Mouse (Mus musculus): ENCODE data around the gene Sipa1. TPM values are rescaled to one million over a fixed set of nuclear protein-coding genes. Genes with fewer than 3 reads are reported as not detected.
A peak's percentile ranks its signal among the peaks of the same experiment; 100 is the strongest.

Sipa1 gene
- 116 and 134 TPM in 2 replicates for polyA plus RNA-seq (2012; ENCODE audit: insufficient read depth, low replicate concordance)

DNA sequence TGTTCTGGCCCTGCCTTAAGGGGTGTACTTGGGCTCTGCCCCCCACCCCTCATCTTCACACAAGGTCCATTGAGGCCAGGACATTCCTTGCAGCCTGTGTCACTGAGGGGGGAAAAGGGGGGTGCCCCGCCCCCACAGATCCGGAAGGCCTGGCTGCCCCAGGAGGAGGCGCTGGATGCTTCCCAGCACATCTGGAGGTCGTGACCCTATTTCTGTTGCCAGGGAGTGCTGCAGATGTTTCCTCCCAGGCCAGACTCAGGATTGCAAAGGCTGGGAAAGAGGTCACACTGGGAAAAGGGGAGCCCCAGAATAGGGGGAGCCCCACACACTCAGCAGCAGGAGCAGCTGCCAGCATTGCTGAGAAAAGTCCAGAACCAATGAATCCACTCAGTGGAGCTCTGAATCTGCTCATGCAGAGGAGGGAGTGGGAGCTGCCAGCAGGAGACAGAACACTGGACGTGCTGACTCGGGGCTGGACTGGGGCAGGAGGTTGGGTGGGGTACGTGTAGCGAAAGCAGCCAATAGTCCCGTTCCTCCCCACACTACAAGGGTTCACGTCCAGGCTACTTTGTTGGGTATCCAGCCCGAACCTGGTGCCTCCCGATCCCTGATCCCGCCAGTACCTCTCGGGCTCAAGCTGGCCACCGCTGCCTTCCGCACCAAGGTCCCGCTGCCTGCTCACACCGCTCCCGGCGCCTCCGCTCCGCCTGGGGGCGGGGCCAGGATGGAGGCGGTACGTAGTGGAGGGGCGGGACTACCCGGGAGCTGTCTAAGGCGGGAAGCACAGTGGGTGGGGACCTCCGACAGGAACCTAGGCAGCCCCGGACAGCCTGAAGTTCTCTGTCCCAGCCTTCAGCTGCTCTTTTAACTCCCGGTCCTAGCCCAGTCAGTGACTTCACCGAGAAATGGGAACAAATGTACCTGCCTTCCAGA, at the start of gene Sipa1:
Sipa1 (minus strand) TSS at position 727 of the 933 bp plus-strand sequence.
- H3K27me3 ChIP-seq (replicated peaks) = no peaks in the 10 kb centered on the region
- TF ChIP-seq GATA1 (IDR thresholded peaks at IDR 0.05; ENCODE audit: borderline replicate concordance, low read length) = no peak
- no peak for TF ChIP-seq FLI1 (IDR thresholded peaks at IDR 0.05; ENCODE audit: low read length)
- peaks cover 82% of the 10 kb centered on the region for H3K4me1 ChIP-seq
- peaks cover 77% of the 10 kb centered on the region for H3K36me3 ChIP-seq (replicated peaks; ENCODE audit: low read length)
- H3K9me3 ChIP-seq = no peaks in the 10 kb centered on the region
- H3K4me3 ChIP-seq (replicated peaks) = peak within 1 kb of the TSS; percentile 98

DNA sequence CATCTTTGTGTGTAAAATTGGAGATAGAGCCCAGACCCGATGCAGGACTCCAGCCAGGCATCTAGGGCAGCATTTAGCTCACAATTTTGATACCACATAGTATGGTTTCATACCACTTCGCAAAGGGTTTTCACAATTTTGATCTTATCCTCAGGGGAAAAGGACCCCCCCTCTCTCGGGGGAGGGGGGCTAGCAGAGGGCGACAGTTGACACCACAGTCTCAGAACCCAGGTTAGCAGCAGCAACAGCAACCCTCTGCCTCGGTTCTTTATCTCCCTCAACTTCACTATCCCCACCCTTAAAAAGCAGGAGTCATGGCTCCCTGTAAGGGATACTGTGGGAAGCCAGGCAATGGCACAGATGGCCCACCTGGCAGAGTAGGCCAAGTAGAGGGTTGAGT, 49.7 kb upstream of the Sipa1 start:
- H3K9me3 ChIP-seq = no peaks in the 10 kb centered on the region
- TF ChIP-seq GATA1 (IDR thresholded peaks at IDR 0.05; ENCODE audit: borderline replicate concordance, low read length) = no peak
- TF ChIP-seq FLI1 (IDR thresholded peaks at IDR 0.05; ENCODE audit: low read length) = no peak
- H3K27me3 ChIP-seq (replicated peaks) = no peaks in the 10 kb centered on the region
- H3K4me3 ChIP-seq (replicated peaks) = peak overlapping the region; percentile 59
- peaks cover 77% of the 10 kb centered on the region for H3K4me1 ChIP-seq
- peaks cover 98% of the 10 kb centered on the region for H3K36me3 ChIP-seq (replicated peaks; ENCODE audit: low read length)

DNA sequence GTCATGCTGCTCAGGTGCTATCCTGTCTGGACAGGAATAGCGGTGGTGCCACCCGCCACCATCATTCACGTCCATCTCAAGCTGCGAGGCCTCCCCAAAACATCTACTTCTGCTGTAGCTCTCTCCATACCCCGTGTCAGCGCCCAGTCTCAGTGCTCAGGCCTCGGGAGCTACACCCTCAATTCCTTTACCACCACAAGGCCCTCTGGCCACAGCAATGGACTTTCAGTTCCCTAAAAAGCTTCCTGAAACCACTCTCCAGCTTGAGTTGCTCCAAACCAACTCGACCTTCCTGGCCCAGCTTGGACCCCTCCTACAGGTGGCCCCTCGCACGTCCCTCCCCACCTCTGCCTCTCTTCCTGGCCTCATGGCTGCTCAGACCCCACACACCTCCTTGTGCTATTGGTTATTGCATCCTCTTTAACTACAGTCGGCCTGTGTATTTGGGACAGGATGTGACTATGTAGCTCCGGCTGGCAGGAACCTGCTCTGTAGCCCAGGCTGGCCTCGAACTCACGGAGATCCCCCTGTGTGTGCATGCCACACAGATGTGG, 48.5 kb upstream of the Sipa1 start:
- TF ChIP-seq FLI1 (IDR thresholded peaks at IDR 0.05; ENCODE audit: low read length) (no peak), GATA1 (IDR thresholded peaks at IDR 0.05; ENCODE audit: borderline replicate concordance, low read length) (no peak)
- Histone ChIP-seq H3K4me1 (peaks cover 78% of the 10 kb centered on the region), H3K9me3 (no peaks in the 10 kb centered on the region), H3K27me3 (replicated peaks) (no peaks in the 10 kb centered on the region), H3K36me3 (replicated peaks; ENCODE audit: low read length) (peaks cover 98% of the 10 kb centered on the region), H3K4me3 (replicated peaks) (peak overlapping the region; percentile 35)

DNA sequence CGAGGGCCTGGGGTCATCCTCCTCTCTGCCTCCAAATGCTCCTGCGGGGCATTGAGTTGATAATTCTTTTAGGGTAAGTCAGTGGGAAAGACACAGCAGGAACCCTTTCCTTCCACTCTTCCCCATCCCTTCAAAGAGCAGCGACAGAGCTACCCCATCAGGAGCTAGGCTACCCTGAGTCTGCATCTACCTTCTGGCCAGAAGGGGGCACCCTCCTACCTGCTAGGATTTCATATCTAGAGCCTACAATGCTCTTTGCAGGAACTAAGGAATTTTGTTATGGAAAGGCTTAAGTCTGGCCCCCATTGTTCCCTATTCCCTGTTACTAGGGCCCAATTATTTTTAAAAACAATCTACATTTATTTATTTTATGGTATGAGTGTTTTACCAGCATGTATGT, 47.7 kb upstream of the Sipa1 start:
- TF ChIP-seq FLI1 (IDR thresholded peaks at IDR 0.05; ENCODE audit: low read length) (no peak), GATA1 (IDR thresholded peaks at IDR 0.05; ENCODE audit: borderline replicate concordance, low read length) (no peak)
- Histone ChIP-seq H3K9me3 (no peaks in the 10 kb centered on the region), H3K4me1 (peaks cover 79% of the 10 kb centered on the region), H3K27me3 (replicated peaks) (no peaks in the 10 kb centered on the region), H3K4me3 (replicated peaks) (no peak overlapping the region), H3K36me3 (replicated peaks; ENCODE audit: low read length) (peaks cover 98% of the 10 kb centered on the region)

DNA sequence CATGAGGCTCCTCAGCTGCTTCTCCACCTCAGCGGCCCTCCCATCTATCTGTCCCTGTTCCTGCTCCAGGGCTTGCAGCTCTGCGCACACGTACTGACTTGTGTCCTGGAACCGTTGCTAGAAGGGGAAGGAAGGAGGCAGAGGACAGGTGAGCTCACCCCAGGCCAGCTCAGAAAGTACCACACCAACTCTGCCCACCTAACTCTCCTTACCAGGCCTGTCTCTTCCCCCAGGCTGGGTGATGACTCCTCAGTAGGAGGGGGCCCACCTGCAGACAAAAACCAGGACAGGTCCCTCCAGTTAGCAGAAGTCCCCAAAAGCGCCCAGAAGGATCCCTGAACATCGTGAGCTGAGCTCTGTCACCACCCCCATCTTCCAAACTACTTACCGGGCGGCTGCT, 47.1 kb upstream of the Sipa1 start:
- Histone ChIP-seq H3K36me3 (replicated peaks; ENCODE audit: low read length) (peaks cover 98% of the 10 kb centered on the region), H3K4me3 (replicated peaks) (no peak overlapping the region), H3K27me3 (replicated peaks) (no peaks in the 10 kb centered on the region), H3K4me1 (peaks cover 79% of the 10 kb centered on the region), H3K9me3 (no peaks in the 10 kb centered on the region)
- TF ChIP-seq FLI1 (IDR thresholded peaks at IDR 0.05; ENCODE audit: low read length) (no peak), GATA1 (IDR thresholded peaks at IDR 0.05; ENCODE audit: borderline replicate concordance, low read length) (no peak)

DNA sequence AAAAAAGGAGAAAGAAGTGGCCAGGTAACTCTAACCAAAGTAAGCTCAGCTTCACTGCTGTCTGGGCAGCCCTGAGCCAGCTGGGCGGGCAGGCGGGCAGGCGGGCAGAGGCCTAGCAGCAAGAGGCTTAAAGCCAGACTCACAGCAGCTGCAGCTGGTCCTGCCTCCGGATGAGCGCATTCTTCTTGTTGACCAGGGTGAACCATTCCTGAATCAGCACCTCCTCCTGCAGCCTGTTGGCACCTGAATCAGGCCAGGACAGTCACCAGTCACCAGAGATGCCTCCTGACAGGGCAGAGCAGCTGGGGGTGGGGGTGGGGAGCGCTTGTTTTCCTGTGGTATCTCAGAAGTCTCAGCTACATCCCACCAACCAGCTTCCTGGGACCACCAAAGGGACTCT, 46.6 kb upstream of the Sipa1 start:
- H3K4me1 ChIP-seq = peaks cover 79% of the 10 kb centered on the region
- no peak for TF ChIP-seq GATA1 (IDR thresholded peaks at IDR 0.05; ENCODE audit: borderline replicate concordance, low read length)
- no peak for TF ChIP-seq FLI1 (IDR thresholded peaks at IDR 0.05; ENCODE audit: low read length)
- H3K36me3 ChIP-seq (replicated peaks; ENCODE audit: low read length) = peaks cover 98% of the 10 kb centered on the region
- H3K27me3 ChIP-seq (replicated peaks) = no peaks in the 10 kb centered on the region
- H3K9me3 ChIP-seq = no peaks in the 10 kb centered on the region
- no peak overlapping the region for H3K4me3 ChIP-seq (replicated peaks)

DNA sequence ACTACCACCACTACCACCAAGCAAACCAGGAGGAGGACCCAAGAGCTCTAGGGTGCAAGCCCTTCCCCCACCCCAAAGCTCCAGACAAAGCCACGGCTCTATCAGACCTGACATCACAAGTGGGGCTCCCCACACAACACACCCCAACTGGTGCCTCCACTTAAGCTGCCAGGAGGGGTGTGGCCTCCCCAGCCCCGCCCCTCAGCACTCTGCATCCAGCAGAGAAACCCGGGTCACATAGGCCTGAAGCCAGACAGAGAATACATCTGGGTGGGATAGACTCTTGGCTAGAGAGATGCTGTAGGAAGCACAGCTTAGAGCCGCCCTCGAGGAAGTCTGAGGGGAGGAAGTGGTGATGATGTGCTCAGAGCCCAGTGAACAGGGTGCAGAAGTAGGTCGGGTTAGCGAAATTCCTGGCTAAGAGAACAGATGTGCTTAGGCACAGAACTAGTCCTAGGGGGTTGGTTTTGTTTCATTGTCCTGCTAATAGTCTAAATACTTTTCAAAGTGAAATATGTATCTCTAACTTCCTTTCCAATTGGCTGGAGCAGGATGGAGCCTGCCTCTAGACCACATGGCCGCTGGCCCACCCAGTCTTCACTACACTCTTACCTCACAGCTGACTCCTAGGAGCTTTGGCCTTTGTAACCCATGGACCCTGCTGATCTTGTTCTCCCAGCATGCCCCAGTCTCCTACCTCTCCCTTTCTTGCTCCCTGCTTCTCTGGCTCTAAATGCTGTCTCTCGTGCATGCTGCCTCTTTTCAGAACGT, 41.5 kb upstream of the Sipa1 start:
- Histone ChIP-seq H3K9me3 (no peaks in the 10 kb centered on the region), H3K4me1 (peaks cover 54% of the 10 kb centered on the region), H3K27me3 (replicated peaks) (no peaks in the 10 kb centered on the region), H3K4me3 (replicated peaks) (no peak overlapping the region), H3K36me3 (replicated peaks; ENCODE audit: low read length) (peaks cover 98% of the 10 kb centered on the region)
- TF ChIP-seq GATA1 (IDR thresholded peaks at IDR 0.05; ENCODE audit: borderline replicate concordance, low read length) = no peak
- no peak for TF ChIP-seq FLI1 (IDR thresholded peaks at IDR 0.05; ENCODE audit: low read length)

DNA sequence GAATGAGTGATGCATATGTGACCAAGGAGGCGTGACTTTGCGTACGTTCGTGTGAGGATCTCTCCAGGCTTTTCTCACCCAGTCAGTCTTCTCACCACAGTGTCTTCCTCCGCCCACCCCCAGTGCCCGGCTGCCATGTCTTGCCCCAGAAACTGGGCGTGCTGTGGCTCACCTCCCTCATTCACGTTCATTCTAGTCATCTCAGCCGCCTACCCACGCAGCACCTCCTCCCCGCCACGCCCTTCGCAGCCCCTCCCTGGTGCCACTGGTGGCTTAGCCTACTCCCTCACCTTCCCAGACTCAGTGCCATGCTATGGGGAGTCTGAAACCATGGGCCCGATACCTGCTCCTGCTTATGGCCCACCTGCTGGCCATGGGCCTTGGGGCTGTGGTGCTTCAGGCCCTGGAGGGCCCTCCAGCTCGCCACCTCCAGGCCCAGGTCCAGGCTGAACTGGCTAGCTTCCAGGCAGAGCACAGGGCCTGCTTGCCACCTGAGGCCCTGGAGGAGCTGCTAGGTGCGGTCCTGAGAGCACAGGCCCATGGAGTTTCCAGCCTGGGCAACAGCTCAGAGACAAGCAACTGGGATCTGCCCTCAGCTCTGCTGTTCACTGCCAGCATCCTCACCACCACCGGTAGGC, 40.8 kb upstream of the Sipa1 start, which contains the start of gene Kcnk7:
Kcnk7 (plus strand) TSS at position 205 of the 638 bp plus-strand sequence.
- no peak for TF ChIP-seq FLI1 (IDR thresholded peaks at IDR 0.05; ENCODE audit: low read length)
- no peak for TF ChIP-seq GATA1 (IDR thresholded peaks at IDR 0.05; ENCODE audit: borderline replicate concordance, low read length)
- peaks cover 100% of the 10 kb centered on the region for H3K36me3 ChIP-seq (replicated peaks; ENCODE audit: low read length)
- peaks cover 53% of the 10 kb centered on the region for H3K4me1 ChIP-seq
- no peaks in the 10 kb centered on the region for H3K9me3 ChIP-seq
- no peaks in the 10 kb centered on the region for H3K27me3 ChIP-seq (replicated peaks)
- no peak within 1 kb of the TSS for H3K4me3 ChIP-seq (replicated peaks)

DNA sequence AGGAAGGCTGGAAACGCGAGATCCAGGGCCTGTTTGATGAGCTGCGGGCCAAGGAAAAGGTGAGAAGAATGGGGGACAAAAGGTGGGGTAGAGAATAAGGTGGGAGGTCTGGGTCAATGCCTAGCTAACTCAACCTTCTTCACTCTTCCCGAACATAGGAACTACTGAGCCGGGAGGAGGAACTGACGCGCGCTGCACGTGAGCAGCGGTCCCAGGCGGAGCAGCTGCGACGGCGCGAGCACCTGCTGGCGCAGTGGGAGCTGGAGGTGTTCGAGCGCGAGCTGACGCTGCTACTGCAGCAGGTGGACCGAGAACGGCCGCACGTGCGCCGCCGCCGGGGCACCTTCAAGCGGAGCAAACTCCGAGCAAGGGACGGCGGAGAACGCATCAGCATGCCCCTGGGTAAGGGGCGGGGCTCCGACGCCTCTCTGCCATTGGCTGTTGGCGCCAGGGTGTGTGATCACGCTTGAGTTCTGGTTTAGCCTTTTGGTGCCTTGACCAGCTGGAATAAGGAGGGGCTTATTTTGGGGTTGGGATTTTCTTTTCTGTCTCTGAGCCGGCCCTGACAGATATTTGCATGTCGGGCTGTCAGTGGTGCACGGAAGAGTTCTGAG, 32.4 kb upstream of the Sipa1 start:
- Histone ChIP-seq H3K9me3 (no peaks in the 10 kb centered on the region), H3K27me3 (replicated peaks) (no peaks in the 10 kb centered on the region), H3K4me1 (peaks cover 53% of the 10 kb centered on the region), H3K4me3 (replicated peaks) (no peak overlapping the region), H3K36me3 (replicated peaks; ENCODE audit: low read length) (peaks cover 99% of the 10 kb centered on the region)
- TF ChIP-seq FLI1 (IDR thresholded peaks at IDR 0.05; ENCODE audit: low read length) (no peak), GATA1 (IDR thresholded peaks at IDR 0.05; ENCODE audit: borderline replicate concordance, low read length) (no peak)
